ENCODE assay signal across 9 mouse cellular contexts in genomic region chr1:180546798-180547750, GRCm38 (mm10). TPM values are rescaled to one million over a fixed set of nuclear protein-coding genes. Genes with fewer than 3 reads are reported as not detected.
DNase-seq lines count a peak whose midpoint lies in the region; ATAC-seq and TF ChIP-seq lines count a peak whose summit lies in the region.
"Had no signal": no experiment of that assay in that cellular context is flagged by ENCODE, and none has a peak within 500 bp of the region (broad histone marks: within the 10 kb centered on the region; RNA-seq: fewer than 3 reads in every experiment).

No protein-coding gene starts in this region.

- H3K4me1 ChIP-seq in forebrain, embryonic 10.5 days = peaks cover 34% of the 10 kb centered on the region
- peaks cover 15% of the 10 kb centered on the region for H3K4me1 ChIP-seq in forebrain, embryonic 16.5 days (replicated peaks; ENCODE audit: control insufficient read depth, insufficient read depth, low read length)
- peaks cover 41% of the 10 kb centered on the region for H3K4me1 ChIP-seq in E14TG2a.4 (replicated peaks; ENCODE audit: low read depth, low read length)
- peaks cover 6% of the 10 kb centered on the region; the same call in 1 of the 2 replicates for H3K4me1 ChIP-seq in hindbrain, postnatal 0 days (ENCODE audit: insufficient read depth, low read length)
- peaks cover 14% of the 10 kb centered on the region for H3K4me1 ChIP-seq in liver, embryonic 13.5 days (replicated peaks)

- no peaks in the 10 kb centered on the region for H3K9me3 ChIP-seq in forebrain, embryonic 10.5 days
- H3K9me3 ChIP-seq in forebrain, embryonic 16.5 days (ENCODE audit: control insufficient read depth, low read length) = no peaks in the 10 kb centered on the region
- no peaks in the 10 kb centered on the region for H3K9me3 ChIP-seq in E14TG2a.4 (ENCODE audit: low read length)
- H3K9me3 ChIP-seq in hindbrain, postnatal 0 days (ENCODE audit: low read length) = no peaks in the 10 kb centered on the region
- H3K9me3 ChIP-seq in liver, embryonic 13.5 days (replicated peaks) = no peaks in the 10 kb centered on the region

- DNase-seq in forebrain, embryonic 10.5 days (ENCODE audit: extremely low spot score, low spot score) = no peak
- no peak for DNase-seq in hindbrain, postnatal 0 days (ENCODE audit: low spot score)
- DNase-seq in liver, embryonic 13.5 days = no peak
- no peak for DNase-seq in T-cell, adult 2 months (ENCODE audit: low spot score)
- no peak for DNase-seq in embryo, embryonic 11 days
- DNase-seq: layer of hippocampus, postnatal 36 days had no signal

- ATAC-seq in forebrain, embryonic 16.5 days = no peak
- ATAC-seq in hindbrain, postnatal 0 days = no peak
- no peak for ATAC-seq in liver, embryonic 13.5 days (ENCODE audit: low read depth)
- no peak for ATAC-seq in megakaryocyte progenitor cell, adult 5-6 weeks (replicated peaks; ENCODE audit: poor library complexity)

- peak overlapping the region; percentile 40; the same call in 1 of the 2 replicates for H3K4me3 ChIP-seq in forebrain, embryonic 10.5 days
- no peak overlapping the region for H3K4me3 ChIP-seq in forebrain, embryonic 16.5 days (replicated peaks; ENCODE audit: low read length)
- H3K4me3 ChIP-seq in E14TG2a.4 (replicated peaks; ENCODE audit: low read length) = peak overlapping the region; percentile 46
- no peak overlapping the region for H3K4me3 ChIP-seq in hindbrain, postnatal 0 days (ENCODE audit: low read length)
- H3K4me3 ChIP-seq in liver, embryonic 13.5 days (replicated peaks) = no peak overlapping the region

- no peak overlapping the region for H3K9ac ChIP-seq in forebrain, embryonic 16.5 days (replicated peaks; ENCODE audit: low read depth, low read length)
- H3K9ac ChIP-seq in hindbrain, postnatal 0 days (replicated peaks; ENCODE audit: low read length) = peak overlapping the region; percentile 7
- no peak overlapping the region for H3K9ac ChIP-seq in liver, embryonic 13.5 days

- peaks cover 46% of the 10 kb centered on the region for H3K27me3 ChIP-seq in forebrain, embryonic 10.5 days (ENCODE audit: poor library complexity, severe bottlenecking)
- no peaks in the 10 kb centered on the region for H3K27me3 ChIP-seq in forebrain, embryonic 16.5 days (replicated peaks; ENCODE audit: control insufficient read depth, insufficient read depth, low read length)
- peaks cover 5% of the 10 kb centered on the region; the same call in 1 of the 2 replicates for H3K27me3 ChIP-seq in E14TG2a.4 (ENCODE audit: insufficient read depth, low read length)
- H3K27me3 ChIP-seq in hindbrain, postnatal 0 days (ENCODE audit: insufficient read depth, low read length) = no peaks in the 10 kb centered on the region
- peaks cover 35% of the 10 kb centered on the region for H3K27me3 ChIP-seq in liver, embryonic 13.5 days

- H3K36me3 ChIP-seq in forebrain, embryonic 10.5 days (replicated peaks) = no peaks in the 10 kb centered on the region
- no peaks in the 10 kb centered on the region for H3K36me3 ChIP-seq in forebrain, embryonic 16.5 days (ENCODE audit: control insufficient read depth, insufficient read depth)
- no peaks in the 10 kb centered on the region for H3K36me3 ChIP-seq in E14TG2a.4 (ENCODE audit: insufficient read depth, low read length)
- H3K36me3 ChIP-seq in hindbrain, postnatal 0 days (ENCODE audit: insufficient read depth, low read length) = no peaks in the 10 kb centered on the region
- H3K36me3 ChIP-seq in liver, embryonic 13.5 days = no peaks in the 10 kb centered on the region

- 49% methylated on average over 13 of the region's 13 CpGs for WGBS in forebrain, embryonic 10.5 days
- 47% methylated on average over 13 of the region's 13 CpGs for WGBS in forebrain, embryonic 16.5 days
- 53% methylated on average over 13 of the region's 13 CpGs for WGBS in hindbrain, postnatal 0 days
- 47% methylated on average over 13 of the region's 13 CpGs for WGBS in liver, embryonic 13.5 days (ENCODE audit: insufficient replicate concordance)

- peak overlapping the region; percentile 77 for H3K27ac ChIP-seq in forebrain, embryonic 10.5 days
- no peak overlapping the region for H3K27ac ChIP-seq in forebrain, embryonic 16.5 days (ENCODE audit: low read length)
- H3K27ac ChIP-seq in hindbrain, postnatal 0 days = no peak overlapping the region
- no peak overlapping the region for H3K27ac ChIP-seq in liver, embryonic 13.5 days

- no peak overlapping the region for H3K4me2 ChIP-seq in forebrain, embryonic 16.5 days (ENCODE audit: low read length)
- peak overlapping the region; percentile 40 for H3K4me2 ChIP-seq in hindbrain, postnatal 0 days (ENCODE audit: low read depth, low read length)
- H3K4me2 ChIP-seq in liver, embryonic 13.5 days = peak overlapping the region; percentile 33

- TF ChIP-seq CTCF in E14TG2a.4 (conservative IDR thresholded peaks at IDR 0.05; ENCODE audit: low read length) = no peak
- TF ChIP-seq CTCF in hindbrain, postnatal 0 days (IDR thresholded peaks at IDR 0.05; ENCODE audit: low read depth) = no peak

RNA-seq across cellular contexts. Expression of gene Parp1, which starts 21.6 kb away (rescaled TPM):
- 328 and 332 TPM in 2 replicates for polyA plus RNA-seq in forebrain, embryonic 10.5 days (2016; fragmentation: Nextera tagmentation; extraction: Ambion mirVana)
- polyA plus RNA-seq in forebrain, embryonic 16.5 days (2015; fragmentation: Nextera tagmentation; extraction: Ambion mirVana) = 138 and 156 TPM in 2 replicates
- total RNA-seq in hindbrain, postnatal 0 days (2014; rRNA removed) = 74.0 and 76.1 TPM in 2 replicates
- 53.4 and 57.5 TPM in 2 replicates for polyA plus RNA-seq in hindbrain, postnatal 0 days (2015; fragmentation: Nextera tagmentation; extraction: Ambion mirVana)
- polyA plus RNA-seq in liver, embryonic 13.5 days (2015; fragmentation: Nextera tagmentation; extraction: Ambion mirVana) = 76.4 and 86.0 TPM in 2 replicates
- total RNA-seq in megakaryocyte progenitor cell, adult 5-6 weeks (2015) = 70.0 and 71.1 TPM in 2 replicates
- total RNA-seq in megakaryocyte progenitor cell, adult 5-6 weeks (2017) = 194 and 197 TPM in 2 replicates

Comparison
In these comparisons a context has a peak if more than half of its experiments do, and no peak if none do; other contexts are left out.
1. H3K4me3 ChIP-seq: peak in forebrain, embryonic 10.5 days (single experiment) and E14TG2a.4 (single experiment); none in forebrain, embryonic 16.5 days (single experiment), hindbrain, postnatal 0 days (single experiment) and liver, embryonic 13.5 days (single experiment).